Mouse (Mus musculus) midbrain, embryonic 10.5 days (tissue): ENCODE measurements around the gene Actl6b. TPM values are rescaled to one million over a fixed set of nuclear protein-coding genes. Genes with fewer than 3 reads are reported as not detected.
A peak's percentile ranks its signal among the peaks of the same experiment; 100 is the strongest.
"Not testable (repeated sequence)": the region's sequence is repeated elsewhere in the genome, so short reads cannot be mapped to it uniquely, and the experiment has no call there.

Experiments
- DNase-seq: peaks from one replicate; pipeline ENCODE4 v3.0.0-alpha.2; 2017; ENCODE audit warnings: low spot score
- H3K27ac ChIP-seq: fragments of 300-500 bp; sonication (generic); replicated peaks from 2 replicates; pipeline ENCODE4 v1.5.1; 2016; ENCODE audit warnings: mild to moderate bottlenecking
- H3K27me3 ChIP-seq: fragments of 300-500 bp; sonication (generic); 2 replicates; pipeline ENCODE4 v1.6.1; 2016; ENCODE audit warnings: low read depth, mild to moderate bottlenecking; ENCODE audit not compliant: poor library complexity, severe bottlenecking
- H3K36me3 ChIP-seq: fragments of 300-500 bp; sonication (generic); 2 replicates; pipeline ENCODE4 v1.6.1; 2016; ENCODE audit warnings: mild to moderate bottlenecking, moderate library complexity
- H3K4me1 ChIP-seq: fragments of 300-500 bp; sonication (generic); 2 replicates; pipeline ENCODE4 v1.6.1; 2016
- H3K4me3 ChIP-seq: fragments of 300-500 bp; sonication (generic); 2 replicates; pipeline ENCODE4 v1.5.1; 2016; ENCODE audit warnings: mild to moderate bottlenecking, moderate library complexity
- H3K9me3 ChIP-seq: fragments of 300-500 bp; sonication (generic); replicated peaks from 2 replicates; pipeline ENCODE4 v1.6.1; 2016; ENCODE audit warnings: mild to moderate bottlenecking
- WGBS: fragments of 180-500 bp; shearing (Covaris S2); methylation state at CpG from one replicate; pipeline ENCODE4 v1.1.7; 2016; 5-methylcytosine and 5-hydroxymethylcytosine counted together
- polyA plus RNA-seq: library from polyadenylated mRNA; unstranded; fragments of >200 nt; fragmentation: Nextera tagmentation; extraction: Ambion mirVana; gene quantifications from 2 replicates; pipeline ENCODE4 v1.2.1, GENCODE M21; 2016

The Actl6b gene
- polyA plus RNA-seq, 1 experiment from 2014 or later = 9.4 TPM

- H3K36me3 ChIP-seq = peaks cover 19% of the 10 kb centered on the region
- no peaks in the 10 kb centered on the region for H3K27me3 ChIP-seq
- peak within 1 kb of the TSS; percentile 67 for H3K4me3 ChIP-seq
- peaks cover 55% of the 10 kb centered on the region for H3K4me1 ChIP-seq
- under 1% methylated on average over 41 of the region's 41 CpGs for WGBS
- H3K27ac ChIP-seq = peak within 1 kb of the TSS; percentile 97
- H3K9me3 ChIP-seq = no peaks in the 10 kb centered on the region; the same call in 1 of the 2 replicates
- DNase-seq = peak; percentile 96
These were observed 47.5 kb downstream of the Actl6b start, which contains the start of gene Mospd3 for GRCm38 (mm10) chr5:137600619-137601364. Gene Mospd3 (minus strand): TSS chr5:137601058.

GRCm38 (mm10) chr5:137601365-137601729 is 48.0 kb downstream of the Actl6b start:
- DNase-seq = peak; percentile 55
- peaks cover 24% of the 10 kb centered on the region for H3K36me3 ChIP-seq
- H3K9me3 ChIP-seq = no peaks in the 10 kb centered on the region; the same call in 1 of the 2 replicates
- WGBS = under 1% methylated on average over 22 of the region's 22 CpGs
- H3K27me3 ChIP-seq = no peaks in the 10 kb centered on the region
- H3K4me3 ChIP-seq = peak overlapping the region; percentile 67
- peak overlapping the region; percentile 97 for H3K27ac ChIP-seq
- peaks cover 58% of the 10 kb centered on the region for H3K4me1 ChIP-seq

GRCm38 (mm10) chr5:137607860-137608653 is 54.7 kb downstream of the Actl6b start:
- peak overlapping the region; percentile 59 for H3K27ac ChIP-seq
- H3K36me3 ChIP-seq = peaks cover 14% of the 10 kb centered on the region; the same call in 1 of the 2 replicates
- peak overlapping the region; percentile 43 for H3K4me3 ChIP-seq
- DNase-seq = peak; percentile 20
- peaks cover 73% of the 10 kb centered on the region for H3K4me1 ChIP-seq
- no peaks in the 10 kb centered on the region for H3K9me3 ChIP-seq
- peaks cover 37% of the 10 kb centered on the region for H3K27me3 ChIP-seq
- 7% methylated on average over 26 of the region's 26 CpGs for WGBS

- peaks cover 37% of the 10 kb centered on the region for H3K27me3 ChIP-seq
- H3K9me3 ChIP-seq = no peaks in the 10 kb centered on the region
- 16% methylated on average over 23 of the region's 23 CpGs for WGBS
- peak overlapping the region; percentile 43 for H3K4me3 ChIP-seq
- peaks cover 74% of the 10 kb centered on the region for H3K4me1 ChIP-seq
- DNase-seq = no peak
- peak overlapping the region; percentile 59 for H3K27ac ChIP-seq
- H3K36me3 ChIP-seq = peaks cover 14% of the 10 kb centered on the region; the same call in 1 of the 2 replicates
These were observed 55.4 kb downstream of the Actl6b start for GRCm38 (mm10) chr5:137608654-137609190.

GRCm38 (mm10) chr5:137609292-137609691 is 56.0 kb downstream of the Actl6b start:
- Histone ChIP-seq H3K27ac (no peak overlapping the region), H3K9me3 (no peaks in the 10 kb centered on the region), H3K4me3 (no peak overlapping the region), H3K36me3 (peaks cover 14% of the 10 kb centered on the region; the same call in 1 of the 2 replicates), H3K27me3 (peaks cover 37% of the 10 kb centered on the region), H3K4me1 (peaks cover 71% of the 10 kb centered on the region)
- 61% methylated on average over 3 of the region's 3 CpGs for WGBS
- DNase-seq = no peak

- Histone ChIP-seq H3K4me3 (peak overlapping the region; percentile 25), H3K9me3 (no peaks in the 10 kb centered on the region), H3K27me3 (peaks cover 37% of the 10 kb centered on the region), H3K27ac (peak overlapping the region; percentile 76), H3K36me3 (peaks cover 14% of the 10 kb centered on the region; the same call in 1 of the 2 replicates), H3K4me1 (peaks cover 71% of the 10 kb centered on the region)
- no peak for DNase-seq
- WGBS = 76% methylated on average over 4 of the region's 4 CpGs
These were observed 56.7 kb downstream of the Actl6b start for GRCm38 (mm10) chr5:137610056-137610455.

GRCm38 (mm10) chr5:137610548-137611244 is 57.4 kb downstream of the Actl6b start:
- DNase-seq = peak; percentile 66
- Histone ChIP-seq H3K36me3 (peaks cover 14% of the 10 kb centered on the region; the same call in 1 of the 2 replicates), H3K27me3 (peaks cover 37% of the 10 kb centered on the region), H3K27ac (peak overlapping the region; percentile 76), H3K9me3 (no peaks in the 10 kb centered on the region), H3K4me3 (peak overlapping the region; percentile 25), H3K4me1 (peaks cover 65% of the 10 kb centered on the region)
- WGBS = 19% methylated on average over 12 of the region's 12 CpGs

- DNase-seq = peak; percentile 63
- H3K9me3 ChIP-seq = no peaks in the 10 kb centered on the region
- 31% methylated on average over 6 of the region's 6 CpGs for WGBS
These were observed 57.9 kb downstream of the Actl6b start for GRCm38 (mm10) chr5:137611245-137611602.

GRCm38 (mm10) chr5:137613076-137613475 is 59.8 kb downstream of the Actl6b start:
- peaks cover 55% of the 10 kb centered on the region for H3K4me1 ChIP-seq
- WGBS = 68% methylated on average over 5 of the region's 5 CpGs
- no peak overlapping the region; the same call in 1 of the 2 replicates for H3K4me3 ChIP-seq
- H3K27me3 ChIP-seq = peaks cover 24% of the 10 kb centered on the region
- DNase-seq = no peak
- H3K9me3 ChIP-seq = no peaks in the 10 kb centered on the region
- no peaks in the 10 kb centered on the region for H3K36me3 ChIP-seq
- peak overlapping the region; percentile 76 for H3K27ac ChIP-seq

More at GRCm38 (mm10) chr5:137611245-137611602, 57.9 kb downstream of the Actl6b start:
- Histone ChIP-seq H3K4me1 (peaks cover 61% of the 10 kb centered on the region), H3K27ac (peak overlapping the region; percentile 76), H3K36me3 (peaks cover 9% of the 10 kb centered on the region; the same call in 1 of the 2 replicates), H3K27me3 (peaks cover 37% of the 10 kb centered on the region), H3K4me3 (peak overlapping the region; percentile 25)

- no peak for DNase-seq
- Histone ChIP-seq H3K27ac (peak within 1 kb of the TSS; percentile 76), H3K9me3 (no peaks in the 10 kb centered on the region), H3K4me3 (no peak within 1 kb of the TSS; the same call in 1 of the 2 replicates), H3K36me3 (no peaks in the 10 kb centered on the region), H3K4me1 (peaks cover 50% of the 10 kb centered on the region), H3K27me3 (peaks cover 19% of the 10 kb centered on the region)
- 65% methylated on average over 11 of the region's 11 CpGs for WGBS
These were observed 60.2 kb downstream of the Actl6b start, which contains the start of gene Pcolce for GRCm38 (mm10) chr5:137613550-137613949. Gene Pcolce (minus strand): TSS chr5:137613784.

- H3K9me3 ChIP-seq, DNase-seq, H3K4me3 ChIP-seq, H3K27me3 ChIP-seq, H3K36me3 ChIP-seq, H3K27ac ChIP-seq: not testable (repeated sequence)
- peaks cover 38% of the 10 kb centered on the region for H3K4me1 ChIP-seq
- WGBS = 89% methylated on average over 2 of the region's 2 CpGs
These were observed 61.6 kb downstream of the Actl6b start for GRCm38 (mm10) chr5:137614921-137615320.

GRCm38 (mm10) chr5:137615347-137615746 is 62.0 kb downstream of the Actl6b start:
- peaks cover 3% of the 10 kb centered on the region; the same call in 1 of the 2 replicates for H3K27me3 ChIP-seq
- DNase-seq = no peak
- no peak overlapping the region for H3K27ac ChIP-seq
- H3K4me1 ChIP-seq = peaks cover 35% of the 10 kb centered on the region
- H3K4me3 ChIP-seq = no peak overlapping the region
- H3K36me3 ChIP-seq = no peaks in the 10 kb centered on the region
- H3K9me3 ChIP-seq = no peaks in the 10 kb centered on the region
- WGBS = 91% methylated on average over 7 of the region's 7 CpGs
